Mouse (Mus musculus): ENCODE measurements at regions not wholly inside any gene's neighbourhood (a gene's known extent, or its start where the extent isn't known, plus 50 kb on each side); places are given as distances from the start of the nearest gene placed in this dataset.

DNA sequence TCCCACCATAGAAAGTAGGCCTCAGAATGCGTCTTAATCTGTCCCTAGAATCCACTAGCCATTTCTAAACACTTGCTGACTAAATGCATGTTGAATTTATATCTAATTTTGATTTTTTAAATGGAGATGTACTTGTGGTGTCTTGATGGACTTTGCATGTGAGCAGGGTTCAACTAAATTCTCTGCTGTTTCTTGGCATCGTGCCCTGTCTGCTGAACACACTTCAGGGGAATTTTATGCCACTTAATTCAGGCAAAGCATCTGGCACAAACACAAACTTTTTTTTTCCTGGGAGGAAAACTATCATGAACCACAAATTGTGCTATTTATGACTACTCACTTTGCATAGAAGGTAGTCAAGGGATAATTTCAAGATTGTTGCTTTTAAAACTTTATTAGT lies 87.7 kb downstream of the Stc2 start:
- in situ Hi-C loops (cut with MboI, MseI), result no loop called here

DNA sequence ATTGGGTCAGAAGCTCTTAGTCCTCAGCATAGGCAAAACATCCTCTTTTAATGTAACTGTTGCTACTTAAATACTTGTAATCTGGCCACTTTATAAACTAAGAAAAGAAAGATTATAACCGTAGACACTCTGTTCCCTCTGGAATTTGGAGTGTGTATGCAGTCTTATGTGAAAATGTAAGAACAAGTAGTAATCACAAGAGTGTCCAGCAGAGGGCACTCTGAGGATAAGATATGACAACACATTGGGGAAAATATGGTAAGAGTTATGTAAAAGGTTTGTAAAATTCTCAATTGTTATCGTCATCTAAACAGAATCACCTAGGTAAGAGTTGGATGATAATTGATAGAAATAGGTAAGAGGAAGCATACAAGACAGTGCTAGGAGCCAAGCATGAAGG lies 66.2 kb upstream of the Gm17332 start:
- in situ Hi-C loops (cut with MboI, MseI), result loop anchor here (5.0 kb wide), 1 partner anchor 56 kb away; no protein-coding TSS in a partner anchor
